Mouse (Mus musculus): ENCODE measurements around the gene Cd2bp2.

Cd2bp2 gene

GRCm38 (mm10) chr7:127195544-127196295, at the start of gene Cd2bp2:
Gene Cd2bp2 (minus strand): TSS chr7:127196050.
- peak; percentile 97 for DNase-seq

- no peak for DNase-seq
Observed at GRCm38 (mm10) chr7:127244658-127245510, 49.0 kb upstream of the Cd2bp2 start.

- DNase-seq: peak; percentile 97
Observed at GRCm38 (mm10) chr7:127243870-127244657, 48.2 kb upstream of the Cd2bp2 start, which contains the start of gene Zfp771. Gene Zfp771 (plus strand): TSS chr7:127244274.

- no peak for DNase-seq
Observed at GRCm38 (mm10) chr7:127243361-127243867, 47.6 kb upstream of the Cd2bp2 start.

GRCm38 (mm10) chr7:127234777-127235176, 38.9 kb upstream of the Cd2bp2 start:
- no peak for DNase-seq

- no peak for DNase-seq
Observed at GRCm38 (mm10) chr7:127233765-127234164, 37.9 kb upstream of the Cd2bp2 start.

- no peak for DNase-seq
Observed at GRCm38 (mm10) chr7:127233368-127233749, 37.5 kb upstream of the Cd2bp2 start.

- peak; percentile 88 for DNase-seq
Observed at GRCm38 (mm10) chr7:127232622-127233367, 36.9 kb upstream of the Cd2bp2 start, which contains the start of the genes Zfp553 and Sept1. Gene Zfp553 (plus strand): TSS chr7:127233061. Gene Sept1 (minus strand): TSS chr7:127233130.

GRCm38 (mm10) chr7:127231826-127232621, 36.2 kb upstream of the Cd2bp2 start:
- DNase-seq: no peak

GRCm38 (mm10) chr7:127231376-127231775, 35.5 kb upstream of the Cd2bp2 start:
- no peak for DNase-seq

- DNase-seq: peak; percentile 66
Observed at GRCm38 (mm10) chr7:127228615-127229303, 32.9 kb upstream of the Cd2bp2 start.

GRCm38 (mm10) chr7:127225147-127225995, 29.5 kb upstream of the Cd2bp2 start:
- DNase-seq: no peak

GRCm38 (mm10) chr7:127224616-127225015, 28.8 kb upstream of the Cd2bp2 start:
- no peak for DNase-seq

GRCm38 (mm10) chr7:127223515-127224478, 27.9 kb upstream of the Cd2bp2 start:
- DNase-seq: no peak

GRCm38 (mm10) chr7:127223106-127223505, 27.3 kb upstream of the Cd2bp2 start:
- no peak for DNase-seq

- no peak for DNase-seq
Observed at GRCm38 (mm10) chr7:127220440-127220839, 24.6 kb upstream of the Cd2bp2 start.

- no peak for DNase-seq
Observed at GRCm38 (mm10) chr7:127218670-127219069, 22.8 kb upstream of the Cd2bp2 start.

Measured in kidney, adult 11 months (tissue).